Mouse (Mus musculus): ENCODE measurements around the gene Tmem242. TPM values are rescaled to one million over a fixed set of nuclear protein-coding genes. Genes with fewer than 3 reads are reported as not detected.

Tmem242 gene
- polyA plus RNA-seq, 1 experiment from 2014 or later = 142 TPM

- Histone ChIP-seq H3K27me3 (ENCODE audit: control insufficient read depth, insufficient read depth, low read length) (no peaks in the 10 kb centered on the region), H3K9me3 (ENCODE audit: control insufficient read depth, low read length) (no peaks in the 10 kb centered on the region), H3K4me1 (ENCODE audit: control insufficient read depth, insufficient read depth, low read length) (no peaks in the 10 kb centered on the region), H3K9ac (ENCODE audit: low read depth, low read length) (no peak overlapping the region), H3K36me3 (ENCODE audit: control insufficient read depth, insufficient read depth, low read length) (no peaks in the 10 kb centered on the region), H3K4me2 (replicated peaks; ENCODE audit: low read depth, low read length) (no peak overlapping the region), H3K4me3 (ENCODE audit: low read length) (no peak overlapping the region), H3K27ac (ENCODE audit: low read depth, low read length) (no peak overlapping the region)
- ATAC-seq (ENCODE audit: low FRiP score, low TSS enrichment) = peak; percentile 77
- 27% methylated on average over 33 of the region's 33 CpGs for WGBS
Measured at GRCm38 (mm10) chr17:5397148-5398007, 42.7 kb downstream of the Tmem242 start.

- no peaks in the 10 kb centered on the region for H3K36me3 ChIP-seq (ENCODE audit: control insufficient read depth, insufficient read depth, low read length)
- 60% methylated on average over 5 of the region's 5 CpGs for WGBS
- no peak overlapping the region for H3K27ac ChIP-seq (ENCODE audit: low read depth, low read length)
- no peak overlapping the region for H3K4me2 ChIP-seq (replicated peaks; ENCODE audit: low read depth, low read length)
- no peaks in the 10 kb centered on the region for H3K4me1 ChIP-seq (ENCODE audit: control insufficient read depth, insufficient read depth, low read length)
- no peak for ATAC-seq (ENCODE audit: low FRiP score, low TSS enrichment)
- no peaks in the 10 kb centered on the region for H3K9me3 ChIP-seq (ENCODE audit: control insufficient read depth, low read length)
- H3K27me3 ChIP-seq (ENCODE audit: control insufficient read depth, insufficient read depth, low read length) = no peaks in the 10 kb centered on the region
- H3K4me3 ChIP-seq (ENCODE audit: low read length) = no peak overlapping the region
- H3K9ac ChIP-seq (ENCODE audit: low read depth, low read length) = no peak overlapping the region
Measured at GRCm38 (mm10) chr17:5396213-5396612, 43.8 kb downstream of the Tmem242 start.

- Histone ChIP-seq H3K27me3 (ENCODE audit: control insufficient read depth, insufficient read depth, low read length) (no peaks in the 10 kb centered on the region), H3K9ac (ENCODE audit: low read depth, low read length) (no peak overlapping the region), H3K36me3 (ENCODE audit: control insufficient read depth, insufficient read depth, low read length) (no peaks in the 10 kb centered on the region), H3K9me3 (ENCODE audit: control insufficient read depth, low read length) (no peaks in the 10 kb centered on the region), H3K4me2 (replicated peaks; ENCODE audit: low read depth, low read length) (no peak overlapping the region), H3K4me1 (ENCODE audit: control insufficient read depth, insufficient read depth, low read length) (no peaks in the 10 kb centered on the region), H3K4me3 (ENCODE audit: low read length) (no peak overlapping the region), H3K27ac (ENCODE audit: low read depth, low read length) (no peak overlapping the region)
- WGBS = 78% methylated on average over 16 of the region's 16 CpGs
- no peak for ATAC-seq (ENCODE audit: low FRiP score, low TSS enrichment)
Measured at GRCm38 (mm10) chr17:5395454-5396205, 44.4 kb downstream of the Tmem242 start.

- no peak for ATAC-seq (ENCODE audit: low FRiP score, low TSS enrichment)
- Histone ChIP-seq H3K27me3 (ENCODE audit: control insufficient read depth, insufficient read depth, low read length) (no peaks in the 10 kb centered on the region), H3K27ac (ENCODE audit: low read depth, low read length) (no peak overlapping the region), H3K9ac (ENCODE audit: low read depth, low read length) (no peak overlapping the region), H3K36me3 (ENCODE audit: control insufficient read depth, insufficient read depth, low read length) (no peaks in the 10 kb centered on the region), H3K9me3 (ENCODE audit: control insufficient read depth, low read length) (no peaks in the 10 kb centered on the region), H3K4me3 (ENCODE audit: low read length) (no peak overlapping the region), H3K4me2 (replicated peaks; ENCODE audit: low read depth, low read length) (no peak overlapping the region), H3K4me1 (ENCODE audit: control insufficient read depth, insufficient read depth, low read length) (no peaks in the 10 kb centered on the region)
- WGBS = 58% methylated on average over 10 of the region's 10 CpGs
Measured at GRCm38 (mm10) chr17:5390682-5391081, 49.4 kb downstream of the Tmem242 start.

GRCm38 (mm10) chr17:5388351-5388750, 51.7 kb downstream of the Tmem242 start:
- Histone ChIP-seq H3K4me1 (ENCODE audit: control insufficient read depth, insufficient read depth, low read length) (no peaks in the 10 kb centered on the region), H3K27ac (ENCODE audit: low read depth, low read length) (no peak overlapping the region), H3K9me3 (ENCODE audit: control insufficient read depth, low read length) (no peaks in the 10 kb centered on the region), H3K27me3 (ENCODE audit: control insufficient read depth, insufficient read depth, low read length) (no peaks in the 10 kb centered on the region), H3K36me3 (ENCODE audit: control insufficient read depth, insufficient read depth, low read length) (no peaks in the 10 kb centered on the region), H3K9ac (ENCODE audit: low read depth, low read length) (no peak overlapping the region), H3K4me3 (ENCODE audit: low read length) (no peak overlapping the region), H3K4me2 (replicated peaks; ENCODE audit: low read depth, low read length) (no peak overlapping the region)
- ATAC-seq (ENCODE audit: low FRiP score, low TSS enrichment) = no peak
- 69% methylated on average over 3 of the region's 3 CpGs for WGBS

GRCm38 (mm10) chr17:5386885-5387545, 53.0 kb downstream of the Tmem242 start:
- no peak overlapping the region for H3K4me3 ChIP-seq (ENCODE audit: low read length)
- 78% methylated on average over 12 of the region's 12 CpGs for WGBS

GRCm38 (mm10) chr17:5385694-5386093, 54.4 kb downstream of the Tmem242 start:
- no peak overlapping the region for H3K4me3 ChIP-seq (ENCODE audit: low read length)
- no peak overlapping the region for H3K9ac ChIP-seq (ENCODE audit: low read depth, low read length)
- no peaks in the 10 kb centered on the region for H3K27me3 ChIP-seq (ENCODE audit: control insufficient read depth, insufficient read depth, low read length)
- H3K4me2 ChIP-seq (replicated peaks; ENCODE audit: low read depth, low read length) = no peak overlapping the region
- no peaks in the 10 kb centered on the region for H3K9me3 ChIP-seq (ENCODE audit: control insufficient read depth, low read length)
- H3K36me3 ChIP-seq (ENCODE audit: control insufficient read depth, insufficient read depth, low read length) = no peaks in the 10 kb centered on the region
- H3K4me1 ChIP-seq (ENCODE audit: control insufficient read depth, insufficient read depth, low read length) = no peaks in the 10 kb centered on the region
- ATAC-seq (ENCODE audit: low FRiP score, low TSS enrichment) = no peak
- H3K27ac ChIP-seq (ENCODE audit: low read depth, low read length) = no peak overlapping the region
- WGBS = 75% methylated on average over 1 of the region's 1 CpGs

More at GRCm38 (mm10) chr17:5386885-5387545, 53.0 kb downstream of the Tmem242 start:
- Histone ChIP-seq H3K4me1 (ENCODE audit: control insufficient read depth, insufficient read depth, low read length) (no peaks in the 10 kb centered on the region), H3K9me3 (ENCODE audit: control insufficient read depth, low read length) (no peaks in the 10 kb centered on the region), H3K27me3 (ENCODE audit: control insufficient read depth, insufficient read depth, low read length) (no peaks in the 10 kb centered on the region), H3K27ac (ENCODE audit: low read depth, low read length) (no peak overlapping the region), H3K4me2 (replicated peaks; ENCODE audit: low read depth, low read length) (no peak overlapping the region), H3K36me3 (ENCODE audit: control insufficient read depth, insufficient read depth, low read length) (no peaks in the 10 kb centered on the region), H3K9ac (ENCODE audit: low read depth, low read length) (no peak overlapping the region)
- ATAC-seq (ENCODE audit: low FRiP score, low TSS enrichment) = no peak

- Histone ChIP-seq H3K4me2 (replicated peaks; ENCODE audit: low read depth, low read length) (0 out of 2 replicates have a peak overlapping the region, but pooled peaks have one; percentile 5), H3K4me3 (ENCODE audit: low read length) (no peak overlapping the region), H3K27ac (ENCODE audit: low read depth, low read length) (no peak overlapping the region), H3K4me1 (ENCODE audit: control insufficient read depth, insufficient read depth, low read length) (no peaks in the 10 kb centered on the region), H3K36me3 (ENCODE audit: control insufficient read depth, insufficient read depth, low read length) (no peaks in the 10 kb centered on the region), H3K9me3 (ENCODE audit: control insufficient read depth, low read length) (no peaks in the 10 kb centered on the region), H3K27me3 (ENCODE audit: control insufficient read depth, insufficient read depth, low read length) (no peaks in the 10 kb centered on the region), H3K9ac (ENCODE audit: low read depth, low read length) (no peak overlapping the region)
- ATAC-seq (ENCODE audit: low FRiP score, low TSS enrichment) = no peak
- 35% methylated on average over 7 of the region's 7 CpGs for WGBS
Measured at GRCm38 (mm10) chr17:5377930-5378310, 62.1 kb downstream of the Tmem242 start.
